Mouse (Mus musculus): ENCODE results near the gene Olfr114. TPM values are rescaled to one million over a fixed set of nuclear protein-coding genes. Genes with fewer than 3 reads are reported as not detected.

The Olfr114 gene
- polyA plus RNA-seq (2012; rRNA removed; ENCODE audit: low replicate concordance) = not detected in 2 replicates

DNA sequence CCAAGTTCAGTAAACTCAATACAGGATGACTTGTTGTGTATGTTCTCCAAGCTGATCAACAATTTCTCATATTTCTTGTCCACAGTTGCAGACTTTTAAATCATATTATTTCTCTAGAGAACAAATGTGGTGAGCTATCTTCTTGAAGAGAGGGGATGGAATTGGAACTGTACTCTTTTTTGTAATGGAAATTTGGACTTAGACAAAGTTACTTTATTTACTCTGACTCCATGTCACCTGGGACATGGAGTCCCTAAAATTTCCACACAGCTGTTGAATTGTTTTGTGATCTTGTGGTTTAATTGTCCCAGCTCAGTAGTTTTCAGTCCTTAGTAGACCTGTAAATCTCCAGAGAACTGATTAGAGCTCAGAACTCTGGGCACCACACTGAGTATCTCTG, at the start of gene Olfr114:
Olfr114 (minus strand) TSS at position 101 of the 400 bp plus-strand sequence.

GRCm38 (mm10) chr17:37627009-37627408, 34.5 kb upstream of the Olfr114 start, which contains the start of the genes Olfr115 and Olfr116:
Gene Olfr115 (minus strand): TSS chr17:37627109.
Gene Olfr116 (minus strand): TSS chr17:37627199.

DNA sequence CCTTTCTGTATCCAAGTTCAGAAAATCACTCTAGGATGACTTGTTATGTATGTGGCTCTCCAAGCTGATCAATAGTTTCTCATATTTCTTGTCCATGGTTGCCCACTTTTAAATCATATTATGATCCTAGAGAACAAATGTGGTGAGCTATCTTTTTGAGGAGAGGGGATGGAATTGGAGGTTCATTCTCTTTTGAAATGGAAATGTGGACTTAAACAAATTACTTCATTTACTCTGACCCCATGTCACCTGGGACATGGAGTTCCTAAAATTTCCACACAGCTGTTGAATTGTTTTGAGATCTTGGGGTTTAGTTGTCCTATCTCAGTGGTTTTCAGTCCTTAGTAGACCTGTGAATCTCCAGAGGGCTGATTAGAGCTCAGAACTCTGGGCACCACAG, 15.0 kb downstream of the Olfr114 start, which contains the start of gene Olfr113:
Olfr113 (minus strand) TSS at position 101 of the 400 bp plus-strand sequence.

GRCm38 (mm10) chr17:37569351-37569750, 23.2 kb downstream of the Olfr114 start, which contains the start of gene Olfr112:
Gene Olfr112 (minus strand): TSS chr17:37569451.

Other genes starting within 250 kb of the Olfr114 start
- gene Olfr104-ps, start 233.2 kb downstream of the Olfr114 start, polyA plus RNA-seq (2012; rRNA removed; ENCODE audit: low replicate concordance) = not detected in 2 replicates
- not detected in 2 replicates for gene Olfr105-ps, start 213.7 kb downstream of the Olfr114 start, polyA plus RNA-seq (2012; rRNA removed; ENCODE audit: low replicate concordance)
- not detected in 2 replicates for gene Olfr106-ps, start 202.3 kb downstream of the Olfr114 start, polyA plus RNA-seq (2012; rRNA removed; ENCODE audit: low replicate concordance)
- gene Olfr107, start 193.5 kb downstream of the Olfr114 start, polyA plus RNA-seq (2012; rRNA removed; ENCODE audit: low replicate concordance) = not detected in 2 replicates
- not detected in 2 replicates for gene Olfr108, start 147.3 kb downstream of the Olfr114 start, polyA plus RNA-seq (2012; rRNA removed; ENCODE audit: low replicate concordance)
- not detected in 2 replicates for gene Olfr109, start 133.8 kb downstream of the Olfr114 start, polyA plus RNA-seq (2012; rRNA removed; ENCODE audit: low replicate concordance)
- gene H2-M2, start 109.2 kb downstream of the Olfr114 start, polyA plus RNA-seq (2012; rRNA removed; ENCODE audit: low replicate concordance) = 13.9 and 17.2 TPM in 2 replicates
- 0.19 and 0.23 TPM in 2 replicates for gene Olfr110, start 100.3 kb downstream of the Olfr114 start, polyA plus RNA-seq (2012; rRNA removed; ENCODE audit: low replicate concordance)
- 0.22 and 0.52 TPM in 2 replicates for gene Olfr111, start 84.7 kb downstream of the Olfr114 start, polyA plus RNA-seq (2012; rRNA removed; ENCODE audit: low replicate concordance)
- not detected in 2 replicates for gene Olfr112, start 23.3 kb downstream of the Olfr114 start, polyA plus RNA-seq (2012; rRNA removed; ENCODE audit: low replicate concordance)
- gene Olfr113, start 15.1 kb downstream of the Olfr114 start, polyA plus RNA-seq (2012; rRNA removed; ENCODE audit: low replicate concordance) = not detected in 2 replicates
- gene Olfr115, start 34.4 kb upstream of the Olfr114 start, polyA plus RNA-seq (2012; rRNA removed; ENCODE audit: low replicate concordance) = not detected in 2 replicates
- not detected in 2 replicates for gene Olfr116, start 34.5 kb upstream of the Olfr114 start, polyA plus RNA-seq (2012; rRNA removed; ENCODE audit: low replicate concordance)
- not detected in 2 replicates for gene Olfr117, start 71.0 kb upstream of the Olfr114 start, polyA plus RNA-seq (2012; rRNA removed; ENCODE audit: low replicate concordance)
- not detected in 2 replicates for gene Olfr118, start 74.2 kb upstream of the Olfr114 start, polyA plus RNA-seq (2012; rRNA removed; ENCODE audit: low replicate concordance)
- gene Olfr119, start 103.8 kb upstream of the Olfr114 start, polyA plus RNA-seq (2012; rRNA removed; ENCODE audit: low replicate concordance) = not detected in 2 replicates
- not detected in 2 replicates for gene Olfr120, start 129.1 kb upstream of the Olfr114 start, polyA plus RNA-seq (2012; rRNA removed; ENCODE audit: low replicate concordance)
- gene Olfr121, start 156.1 kb upstream of the Olfr114 start, polyA plus RNA-seq (2012; rRNA removed; ENCODE audit: low replicate concordance) = not detected in 2 replicates
- not detected in 2 replicates for gene Olfr122, start 175.9 kb upstream of the Olfr114 start, polyA plus RNA-seq (2012; rRNA removed; ENCODE audit: low replicate concordance)
- not detected in 2 replicates for gene Olfr123, start 200.8 kb upstream of the Olfr114 start, polyA plus RNA-seq (2012; rRNA removed; ENCODE audit: low replicate concordance)
- gene Olfr124, start 207.1 kb upstream of the Olfr114 start, polyA plus RNA-seq (2012; rRNA removed; ENCODE audit: low replicate concordance) = not detected in 2 replicates
- gene Olfr125, start 240.2 kb upstream of the Olfr114 start, polyA plus RNA-seq (2012; rRNA removed; ENCODE audit: low replicate concordance) = not detected in 2 replicates

Data from mammary gland, adult 2 months (tissue).